Mouse (Mus musculus) hindbrain, embryonic 11.5 days (tissue): Measurements from ENCODE around the gene C1galt1. TPM values are rescaled to one million over a fixed set of nuclear protein-coding genes. Genes with fewer than 3 reads are reported as not detected.

Experiments used
- ATAC-seq: fragments of 200-750 bp; cut with Nextera tagmentation; 2 replicates; pipeline ENCODE4 v1.8.0; 2017; ENCODE audit warnings: mild to moderate bottlenecking, moderate TSS enrichment, moderate library complexity; ENCODE audit not compliant: low FRiP score
- DNase-seq: peaks from one replicate; pipeline ENCODE4 v3.0.0-alpha.2; 2015; ENCODE audit warnings: low spot score
- H3K27ac ChIP-seq: fragments of 300-500 bp; sonication (generic); 2 replicates; pipeline ENCODE4 v1.5.1; 2014; ENCODE audit warnings: mild to moderate bottlenecking, low read depth, low read length
- H3K27me3 ChIP-seq: fragments of 300-500 bp; sonication (generic); 2 replicates; pipeline ENCODE4 v1.6.1; 2014; ENCODE audit warnings: mild to moderate bottlenecking, low read length, moderate library complexity, mixed read lengths; ENCODE audit not compliant: control insufficient read depth, insufficient read depth
- H3K36me3 ChIP-seq: fragments of 300-500 bp; sonication (generic); 2 replicates; pipeline ENCODE4 v1.6.1; 2014; ENCODE audit warnings: mild to moderate bottlenecking, low read length, moderate library complexity, mixed read lengths; ENCODE audit not compliant: control insufficient read depth, insufficient read depth
- H3K4me1 ChIP-seq: fragments of 300-500 bp; sonication (generic); replicated peaks from 2 replicates; pipeline ENCODE4 v1.6.1; 2014; ENCODE audit warnings: low read length, mixed read lengths; ENCODE audit not compliant: control insufficient read depth, insufficient read depth
- H3K4me2 ChIP-seq: fragments of 300-500 bp; sonication (generic); replicated peaks from 2 replicates; pipeline ENCODE4 v1.6.1; 2014; ENCODE audit warnings: mild to moderate bottlenecking, low read depth, low read length
- H3K4me3 ChIP-seq: fragments of 300-500 bp; sonication (generic); 2 replicates; pipeline ENCODE4 v1.5.1; 2014; ENCODE audit warnings: low read depth, low read length
- H3K9ac ChIP-seq: fragments of 300-500 bp; sonication (generic); 2 replicates; pipeline ENCODE4 v1.6.1; 2014; ENCODE audit warnings: low read depth, low read length
- H3K9me3 ChIP-seq: fragments of 300-500 bp; sonication (generic); 2 replicates; pipeline ENCODE4 v1.6.1; 2016; ENCODE audit warnings: low read length; ENCODE audit not compliant: control insufficient read depth
- WGBS: fragments of 180-500 bp; shearing (Covaris S2); extraction: QIAGEN DNeasy Blood & Tissue Kit; methylation state at CpG from one replicate; pipeline ENCODE4 v1.1.7; 2014; 5-methylcytosine and 5-hydroxymethylcytosine counted together
- polyA plus RNA-seq: library from polyadenylated mRNA; unstranded; fragments of >200 nt; fragmentation: Nextera tagmentation; extraction: Ambion mirVana; gene quantifications from 2 replicates; pipeline ENCODE4 v1.2.1, GENCODE M21; 2014

Gene C1galt1
- polyA plus RNA-seq, 1 experiment from 2014 or later, result 4.1 TPM

DNA sequence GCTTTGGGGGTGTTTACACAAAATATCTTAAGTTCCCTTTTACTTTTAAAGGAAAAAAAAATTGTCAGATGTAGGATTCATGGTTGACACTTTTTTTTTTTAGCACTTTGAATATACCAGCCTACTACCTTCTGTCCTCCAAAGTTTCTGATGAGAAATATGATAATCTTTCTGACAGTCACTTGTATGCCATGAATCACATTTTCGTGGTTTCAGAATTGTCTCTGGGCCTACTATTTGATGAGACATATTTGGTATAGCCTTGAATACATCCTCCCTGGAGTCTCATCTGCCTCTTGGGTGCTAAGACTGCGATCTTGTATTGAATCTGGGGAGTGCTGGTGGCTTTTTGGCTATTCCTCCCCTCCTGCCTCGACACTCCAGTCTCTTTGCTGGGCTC lies 8.8 kb downstream of the C1galt1 start:
- Histone ChIP-seq H3K4me1 (no peaks in the 10 kb centered on the region), H3K36me3 (no peaks in the 10 kb centered on the region), H3K9ac (no peak overlapping the region), H3K4me3 (no peak overlapping the region), H3K27ac (no peak overlapping the region), H3K27me3 (no peaks in the 10 kb centered on the region), H3K9me3 (no peaks in the 10 kb centered on the region), H3K4me2 (no peak overlapping the region)
- ATAC-seq (no peak), DNase-seq (no peak)
- WGBS, result 84% methylated on average over 3 of the region's 3 CpGs

DNA sequence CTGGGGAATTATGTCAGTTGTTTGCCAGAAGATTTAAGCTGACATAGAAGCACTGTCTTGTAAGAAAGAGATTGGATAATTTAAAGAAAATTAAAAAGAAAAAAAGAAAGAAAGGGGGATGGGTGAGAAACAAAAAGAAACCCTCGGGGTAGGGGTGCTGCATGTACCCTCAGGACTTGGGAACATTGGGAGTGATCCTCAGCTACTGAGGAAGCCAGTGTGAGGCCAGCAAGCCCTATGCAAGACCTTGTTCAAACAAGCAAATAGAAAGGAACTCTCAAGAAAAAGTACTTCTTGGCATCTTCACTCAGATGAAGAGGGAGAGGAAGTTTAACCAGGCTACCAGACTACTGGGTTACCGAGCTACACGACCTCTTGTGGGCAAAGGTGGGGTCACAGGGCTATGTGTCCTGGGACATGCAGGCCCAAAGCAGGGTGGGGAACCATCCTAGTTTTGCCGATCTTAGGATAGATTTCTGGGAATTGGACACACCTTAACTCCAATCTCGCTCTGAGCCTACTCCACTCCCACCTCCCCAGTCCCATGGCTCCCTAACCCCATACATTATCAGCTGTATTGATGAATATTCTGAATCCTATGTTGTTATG lies 12.1 kb downstream of the C1galt1 start:
- DNase-seq (no peak), ATAC-seq (no peak)
- H3K4me3 ChIP-seq, result no peak overlapping the region
- no peak overlapping the region for H3K9ac ChIP-seq
- H3K36me3 ChIP-seq, result no peaks in the 10 kb centered on the region
- H3K4me1 ChIP-seq, result no peaks in the 10 kb centered on the region
- H3K9me3 ChIP-seq, result no peaks in the 10 kb centered on the region
- no peak overlapping the region for H3K27ac ChIP-seq
- H3K4me2 ChIP-seq, result no peak overlapping the region
- H3K27me3 ChIP-seq, result no peaks in the 10 kb centered on the region
- WGBS, result 82% methylated on average over 5 of the region's 5 CpGs

DNA sequence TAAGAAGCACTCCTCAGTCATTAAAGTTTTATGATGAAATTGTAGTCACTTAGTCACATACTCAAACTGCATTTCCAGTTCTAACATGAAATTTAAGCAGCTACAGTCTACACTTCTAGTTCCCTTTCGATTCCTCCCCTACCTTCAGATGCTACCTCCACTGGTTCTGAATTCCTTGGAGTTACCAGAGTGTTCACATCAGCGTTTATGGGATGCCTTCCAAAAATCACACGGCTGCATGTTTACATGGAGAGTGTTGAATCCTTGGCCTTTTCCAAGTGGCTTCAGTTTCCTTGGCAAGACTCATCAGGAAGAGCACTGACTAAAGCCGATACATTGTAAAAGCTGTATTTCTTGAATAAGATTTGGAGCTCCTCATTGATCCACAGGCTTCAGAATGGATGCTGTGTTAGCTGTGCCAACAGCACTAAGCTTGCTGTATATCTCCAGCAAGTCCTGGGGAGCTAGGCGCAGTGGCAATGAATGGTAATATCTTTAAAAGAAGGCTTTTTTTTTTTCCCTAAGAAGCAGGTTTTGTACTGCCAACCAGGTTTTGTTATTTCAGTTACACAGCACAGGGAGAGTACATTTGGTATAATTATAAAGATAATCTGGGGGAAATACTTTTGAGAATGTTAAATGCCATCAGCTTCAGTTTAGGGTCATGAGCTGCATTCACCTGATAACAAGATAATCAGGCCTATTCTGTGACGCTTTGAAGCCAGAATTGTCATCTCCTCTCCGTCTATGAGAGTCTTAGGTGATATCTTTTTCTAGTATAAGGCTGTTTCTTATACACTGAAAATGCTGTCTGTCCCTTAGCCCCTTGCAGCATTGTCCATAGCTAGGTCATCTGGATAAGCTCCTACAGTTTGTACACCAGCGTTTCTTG lies 13.0 kb downstream of the C1galt1 start:
- 93% methylated on average over 8 of the region's 8 CpGs for WGBS
- Histone ChIP-seq H3K4me1 (no peaks in the 10 kb centered on the region), H3K27me3 (no peaks in the 10 kb centered on the region), H3K4me2 (no peak overlapping the region), H3K27ac (no peak overlapping the region), H3K9me3 (no peaks in the 10 kb centered on the region), H3K9ac (no peak overlapping the region), H3K36me3 (no peaks in the 10 kb centered on the region), H3K4me3 (no peak overlapping the region)
- DNase-seq (no peak), ATAC-seq (no peak)

DNA sequence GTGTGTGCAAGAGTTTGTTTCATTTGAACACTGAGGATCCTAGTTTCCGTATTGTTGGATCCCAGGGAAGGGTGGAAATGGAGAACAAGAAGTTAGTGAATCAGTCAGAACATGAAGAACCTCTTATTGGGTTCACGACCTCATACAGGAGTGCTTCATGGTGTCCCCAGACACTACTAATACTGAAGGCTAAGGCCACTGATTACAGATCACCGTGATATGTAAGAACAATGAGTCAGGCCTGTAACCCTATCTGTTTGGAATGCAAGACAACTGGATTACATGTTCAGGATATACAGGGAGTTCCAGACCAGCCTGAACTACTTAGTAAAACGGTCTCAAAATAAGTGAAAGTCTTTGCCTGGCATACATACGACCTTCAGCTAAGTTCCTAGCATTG lies 13.9 kb downstream of the C1galt1 start:
- H3K27me3 ChIP-seq, result no peaks in the 10 kb centered on the region
- 83% methylated on average over 5 of the region's 5 CpGs for WGBS
- no peak overlapping the region for H3K4me3 ChIP-seq

DNA sequence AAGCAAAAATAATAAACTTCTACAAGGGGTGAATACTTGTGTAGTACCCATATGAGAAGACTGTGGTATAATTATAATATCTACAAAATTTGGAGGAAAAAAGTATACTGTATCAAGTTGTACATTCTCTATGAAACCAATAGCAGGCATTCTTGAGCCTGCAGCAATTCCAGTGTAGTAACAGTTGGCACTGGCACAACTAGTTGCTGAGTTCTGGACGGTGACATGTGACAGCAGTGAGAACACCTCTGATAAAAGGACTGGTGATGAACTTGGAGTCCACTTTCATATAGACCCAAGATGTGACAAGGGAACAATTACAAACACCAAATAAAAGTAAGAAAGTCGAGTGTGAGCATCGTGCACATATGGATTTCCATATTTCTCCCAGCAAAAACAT lies 14.5 kb downstream of the C1galt1 start:
- Histone ChIP-seq H3K9me3 (no peaks in the 10 kb centered on the region), H3K9ac (no peak overlapping the region), H3K4me1 (no peaks in the 10 kb centered on the region), H3K4me2 (no peak overlapping the region), H3K36me3 (no peaks in the 10 kb centered on the region), H3K27ac (no peak overlapping the region), H3K4me3 (no peak overlapping the region), H3K27me3 (no peaks in the 10 kb centered on the region)
- no peak for ATAC-seq
- WGBS, result 88% methylated on average over 3 of the region's 3 CpGs
- DNase-seq, result no peak

More for the DNA sequence above, 13.9 kb downstream of the C1galt1 start:
- Histone ChIP-seq H3K9me3 (no peaks in the 10 kb centered on the region), H3K27ac (no peak overlapping the region), H3K4me1 (no peaks in the 10 kb centered on the region), H3K4me2 (no peak overlapping the region), H3K36me3 (no peaks in the 10 kb centered on the region), H3K9ac (no peak overlapping the region)
- ATAC-seq (no peak), DNase-seq (no peak)

DNA sequence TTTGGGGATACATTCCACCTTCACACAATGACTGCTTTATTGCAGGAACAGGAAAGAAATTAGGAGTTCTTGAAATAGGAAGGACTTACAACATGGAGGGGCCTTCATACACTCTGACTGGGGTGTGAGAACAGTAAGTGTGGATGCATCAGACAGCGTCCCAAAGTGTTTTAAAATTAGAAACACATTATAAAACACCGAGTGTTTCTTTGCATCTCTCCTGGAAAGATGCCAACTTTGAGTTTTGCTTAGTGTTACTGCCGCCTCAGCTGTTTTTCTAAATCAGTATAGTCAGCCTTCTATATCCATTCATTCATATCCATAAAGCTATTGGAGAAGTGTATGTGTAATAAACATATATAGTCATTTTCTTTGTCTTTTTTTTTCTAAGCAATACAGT lies 16.4 kb downstream of the C1galt1 start:
- no peak overlapping the region for H3K4me2 ChIP-seq
- H3K9ac ChIP-seq, result no peak overlapping the region
- H3K27ac ChIP-seq, result no peak overlapping the region
- no peaks in the 10 kb centered on the region for H3K4me1 ChIP-seq
- WGBS, result 88% methylated on average over 3 of the region's 3 CpGs
- H3K36me3 ChIP-seq, result no peaks in the 10 kb centered on the region
- no peaks in the 10 kb centered on the region for H3K9me3 ChIP-seq
- ATAC-seq (no peak), DNase-seq (no peak)
- H3K27me3 ChIP-seq, result no peaks in the 10 kb centered on the region
- H3K4me3 ChIP-seq, result no peak overlapping the region

DNA sequence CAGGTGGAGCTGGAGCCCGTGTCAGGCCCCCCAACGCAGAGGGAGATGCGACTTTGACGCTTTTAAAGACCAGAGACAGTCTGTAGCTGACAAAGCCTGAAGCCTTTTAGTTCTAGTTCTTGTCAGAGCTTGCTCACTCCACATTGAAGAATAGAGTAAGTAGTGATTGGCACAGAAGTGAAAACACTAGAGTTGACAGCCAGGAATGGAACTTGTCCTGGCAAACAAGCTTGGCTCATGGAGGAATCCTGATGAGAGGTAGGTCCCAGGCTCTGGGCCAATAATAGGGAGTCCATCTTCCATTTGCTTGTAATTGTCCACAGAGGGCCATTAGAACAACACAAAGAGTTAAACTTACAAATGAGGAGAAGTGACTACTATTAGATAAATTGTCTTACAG lies 18.7 kb downstream of the C1galt1 start:
- Histone ChIP-seq H3K4me1 (no peaks in the 10 kb centered on the region), H3K27me3 (no peaks in the 10 kb centered on the region), H3K9me3 (no peaks in the 10 kb centered on the region), H3K36me3 (no peaks in the 10 kb centered on the region), H3K4me3 (no peak overlapping the region), H3K4me2 (no peak overlapping the region), H3K27ac (no peak overlapping the region), H3K9ac (no peak overlapping the region)
- no peak for ATAC-seq
- WGBS, result 86% methylated on average over 4 of the region's 4 CpGs
- no peak for DNase-seq

DNA sequence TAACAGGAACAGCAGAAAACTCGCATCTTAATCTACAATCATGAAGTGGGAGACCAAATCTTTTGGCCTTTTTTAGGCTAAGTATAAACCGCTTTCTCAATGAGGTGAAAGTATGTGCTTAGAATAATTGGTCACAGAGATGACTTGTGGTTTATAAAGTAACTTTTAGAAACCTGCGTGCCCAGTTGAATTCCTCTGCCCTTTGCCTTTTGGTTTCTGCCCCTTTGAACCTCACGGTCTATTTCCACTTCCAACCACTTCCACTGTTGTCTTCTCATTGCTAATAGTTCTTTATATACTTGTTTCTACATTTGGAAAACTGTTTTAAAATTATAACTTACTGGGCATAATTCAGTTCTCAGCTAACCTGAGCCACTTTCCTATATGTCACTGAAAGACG lies 32.2 kb downstream of the C1galt1 start:
- no peaks in the 10 kb centered on the region for H3K27me3 ChIP-seq
- DNase-seq (no peak), ATAC-seq (no peak)
- WGBS, result 92% methylated on average over 5 of the region's 5 CpGs
- H3K9me3 ChIP-seq, result no peaks in the 10 kb centered on the region
- no peak overlapping the region for H3K9ac ChIP-seq
- no peaks in the 10 kb centered on the region for H3K36me3 ChIP-seq
- H3K4me1 ChIP-seq, result no peaks in the 10 kb centered on the region
- H3K4me3 ChIP-seq, result no peak overlapping the region
- H3K4me2 ChIP-seq, result no peak overlapping the region
- no peak overlapping the region for H3K27ac ChIP-seq

DNA sequence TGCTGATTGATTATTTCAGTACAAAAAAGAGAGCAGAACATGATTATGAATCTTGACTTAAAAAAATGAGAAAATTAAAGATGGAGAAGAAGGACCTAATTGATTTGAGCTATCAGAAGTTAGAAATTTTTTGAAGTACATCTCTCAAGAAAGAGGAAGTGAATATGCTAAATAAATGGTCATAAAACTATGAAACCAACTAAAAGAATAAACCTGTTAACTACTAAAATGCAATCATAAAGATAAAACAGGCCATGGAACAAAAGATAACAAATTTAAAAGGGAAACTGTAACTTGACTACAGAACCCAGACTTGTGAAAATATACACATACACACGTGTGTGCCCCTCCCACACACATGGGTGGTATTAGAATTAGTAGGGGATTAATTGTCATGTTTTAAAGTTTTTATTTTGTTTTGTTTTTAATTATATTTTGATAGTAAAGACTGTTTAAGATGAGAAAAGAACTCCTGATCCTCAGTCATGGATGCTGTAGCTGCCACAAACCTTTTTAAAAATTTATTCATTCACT lies 37.0 kb downstream of the C1galt1 start:
- no peak overlapping the region for H3K27ac ChIP-seq
- no peak for ATAC-seq
- no peak for DNase-seq

More for the DNA sequence above, 37.0 kb downstream of the C1galt1 start:
- Histone ChIP-seq H3K27me3 (no peaks in the 10 kb centered on the region), H3K4me2 (no peak overlapping the region), H3K9me3 (no peaks in the 10 kb centered on the region), H3K4me1 (no peaks in the 10 kb centered on the region), H3K9ac (no peak overlapping the region), H3K4me3 (no peak overlapping the region), H3K36me3 (no peaks in the 10 kb centered on the region)
- 71% methylated on average over 1 of the region's 1 CpGs for WGBS
